26 mouse cellular contexts compared by ENCODE assay signal in the genomic region with DNA sequence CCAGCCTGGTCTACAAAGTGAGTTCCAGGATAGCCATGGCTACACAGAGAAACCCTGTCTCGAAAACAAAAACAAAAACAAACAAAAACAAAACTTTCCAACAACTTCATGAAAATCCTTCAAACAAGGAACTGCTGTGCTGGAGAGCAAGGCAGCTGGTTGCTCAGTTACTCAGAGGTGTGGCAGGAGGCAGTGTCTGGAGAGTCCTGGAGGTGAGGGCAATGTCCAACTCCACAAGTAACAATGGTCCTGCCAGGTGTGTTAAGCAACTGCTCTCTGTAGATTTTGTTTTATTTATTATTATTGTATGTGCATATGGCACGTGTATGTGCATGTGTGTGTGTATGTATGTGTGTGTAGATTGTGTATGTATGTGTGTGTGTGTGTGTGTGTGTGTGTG.
A peak's percentile ranks its signal among the peaks of the same experiment; 100 is the strongest.
DNase-seq lines count a peak whose midpoint lies in the region; ATAC-seq and TF ChIP-seq lines count a peak whose summit lies in the region.
"Had no signal": no experiment of that assay in that cellular context is flagged by ENCODE, and none has a peak within 500 bp of the region (broad histone marks: within the 10 kb centered on the region; RNA-seq: fewer than 3 reads in every experiment).

No protein-coding gene starts in this region.

- no peak overlapping the region for H3K9ac ChIP-seq in kidney, embryonic 16.5 days (replicated peaks; ENCODE audit: low read length)
- H3K9ac ChIP-seq in intestine, embryonic 14.5 days (ENCODE audit: low read length): no peak overlapping the region
- H3K9ac ChIP-seq in intestine, postnatal 0 days (ENCODE audit: low read depth, low read length): no peak overlapping the region
- H3K9ac ChIP-seq in stomach, embryonic 16.5 days (ENCODE audit: low read length): no peak overlapping the region
- H3K9ac ChIP-seq: embryonic facial prominence, embryonic 12.5 days; heart, embryonic 15.5 days; hindbrain, embryonic 12.5 days; limb, embryonic 12.5 days; liver, embryonic 12.5 days; liver, postnatal 0 days; midbrain, embryonic 13.5 days; neural tube, embryonic 13.5 days had no signal

- no peaks in the 10 kb centered on the region for H3K27me3 ChIP-seq in kidney, adult 2 months (replicated peaks; ENCODE audit: control insufficient read depth, insufficient read depth, low read length)
- H3K27me3 ChIP-seq in kidney, embryonic 16.5 days (ENCODE audit: insufficient read depth, low read length): no peaks in the 10 kb centered on the region
- no peaks in the 10 kb centered on the region for H3K27me3 ChIP-seq in intestine, embryonic 14.5 days (replicated peaks; ENCODE audit: control insufficient read depth, insufficient read depth, low read length)
- no peaks in the 10 kb centered on the region for H3K27me3 ChIP-seq in intestine, postnatal 0 days (replicated peaks; ENCODE audit: control insufficient read depth, insufficient read depth, low read length)
- H3K27me3 ChIP-seq in stomach, embryonic 16.5 days (ENCODE audit: control insufficient read depth, insufficient read depth, low read length): no peaks in the 10 kb centered on the region
- H3K27me3 ChIP-seq: embryonic facial prominence, embryonic 12.5 days; heart, embryonic 15.5 days; hindbrain, embryonic 12.5 days; limb, embryonic 12.5 days; liver, embryonic 12.5 days; midbrain, embryonic 13.5 days; neural tube, embryonic 13.5 days; Patski had no signal

- 72% methylated on average over 2 of the region's 2 CpGs for WGBS in kidney, adult 2 months
- 90% methylated on average over 2 of the region's 2 CpGs for WGBS in kidney, embryonic 16.5 days
- 73% methylated on average over 2 of the region's 2 CpGs for WGBS in intestine, embryonic 14.5 days
- 36% methylated on average over 2 of the region's 2 CpGs for WGBS in intestine, postnatal 0 days
- WGBS in stomach, embryonic 16.5 days: 62% methylated on average over 2 of the region's 2 CpGs

- peak overlapping the region; percentile 88 for H3K27ac ChIP-seq in kidney, adult 2 months (ENCODE audit: insufficient read depth, low read depth, low read length)
- no peak overlapping the region for H3K27ac ChIP-seq in kidney, embryonic 16.5 days (ENCODE audit: low read length)
- no peak overlapping the region for H3K27ac ChIP-seq in intestine, embryonic 14.5 days (ENCODE audit: low read depth)
- peak overlapping the region; percentile 87 for H3K27ac ChIP-seq in intestine, postnatal 0 days (ENCODE audit: low read depth, low read length)
- peak overlapping the region; percentile 40; the same call in 1 of the 2 replicates for H3K27ac ChIP-seq in stomach, embryonic 16.5 days (ENCODE audit: low read length)
- H3K27ac ChIP-seq: embryonic facial prominence, embryonic 12.5 days; heart, embryonic 10.5 days; heart, embryonic 15.5 days; hindbrain, embryonic 12.5 days; limb, embryonic 12.5 days; liver, embryonic 12.5 days; macrophage; midbrain, embryonic 13.5 days; neural tube, embryonic 13.5 days had no signal

- peak; percentile 86 for DNase-seq in kidney, adult 2 months
- DNase-seq in intestine, embryonic 14.5 days (ENCODE audit: low spot score): no peak
- no peak for DNase-seq in layer of hippocampus, adult 9-11 months
- DNase-seq in urinary bladder, postnatal 14 days (ENCODE audit: low spot score): no peak
- DNase-seq: adrenal gland, postnatal 25 days; cerebellum, adult 11-12 months; cerebellum, adult 9-11 months; embryo, embryonic 11 days; gastrocnemius, postnatal 25 days; heart, adult 11 months; liver, postnatal 0 days; thymus, postnatal 25 days had no signal

- no peak overlapping the region for H3K4me2 ChIP-seq in kidney, embryonic 16.5 days (replicated peaks; ENCODE audit: low read depth, low read length)
- H3K4me2 ChIP-seq in intestine, embryonic 14.5 days (ENCODE audit: low read length): no peak overlapping the region
- H3K4me2 ChIP-seq in intestine, postnatal 0 days (replicated peaks; ENCODE audit: low read depth): no peak overlapping the region
- no peak overlapping the region for H3K4me2 ChIP-seq in stomach, embryonic 16.5 days (ENCODE audit: low read depth, low read length)
- H3K4me2 ChIP-seq: embryonic facial prominence, embryonic 12.5 days; heart, embryonic 15.5 days; hindbrain, embryonic 12.5 days; limb, embryonic 12.5 days; liver, embryonic 12.5 days; midbrain, embryonic 13.5 days; neural tube, embryonic 13.5 days had no signal

- peaks cover 35% of the 10 kb centered on the region for H3K4me1 ChIP-seq in kidney, adult 2 months (ENCODE audit: control insufficient read depth, insufficient read depth, low read length)
- H3K4me1 ChIP-seq in kidney, embryonic 16.5 days (ENCODE audit: insufficient read depth, low read length): peaks cover 25% of the 10 kb centered on the region
- peaks cover 30% of the 10 kb centered on the region for H3K4me1 ChIP-seq in intestine, embryonic 14.5 days (replicated peaks; ENCODE audit: control insufficient read depth, insufficient read depth, low read length)
- H3K4me1 ChIP-seq in intestine, postnatal 0 days (replicated peaks; ENCODE audit: control insufficient read depth, insufficient read depth, low read length): peaks cover 18% of the 10 kb centered on the region; the same call in 1 of the 2 replicates
- peaks cover 18% of the 10 kb centered on the region for H3K4me1 ChIP-seq in stomach, embryonic 16.5 days (ENCODE audit: control insufficient read depth, insufficient read depth, low read length)

- no peaks in the 10 kb centered on the region for H3K9me3 ChIP-seq in kidney, embryonic 16.5 days (ENCODE audit: low read length)
- H3K9me3 ChIP-seq in intestine, embryonic 14.5 days (ENCODE audit: control insufficient read depth, low read length): no peaks in the 10 kb centered on the region
- H3K9me3 ChIP-seq in intestine, postnatal 0 days (ENCODE audit: control insufficient read depth): no peaks in the 10 kb centered on the region
- H3K9me3 ChIP-seq in stomach, embryonic 16.5 days (replicated peaks; ENCODE audit: control insufficient read depth, low read length): no peaks in the 10 kb centered on the region
- H3K9me3 ChIP-seq: embryonic facial prominence, embryonic 12.5 days; heart, embryonic 10.5 days; heart, embryonic 15.5 days; hindbrain, embryonic 12.5 days; limb, embryonic 12.5 days; liver, embryonic 12.5 days; midbrain, embryonic 13.5 days; neural tube, embryonic 13.5 days had no signal

- H3K36me3 ChIP-seq in kidney, adult 2 months (ENCODE audit: control insufficient read depth, insufficient read depth, low read length): no peaks in the 10 kb centered on the region
- no peaks in the 10 kb centered on the region for H3K36me3 ChIP-seq in kidney, embryonic 16.5 days (ENCODE audit: insufficient read depth, low read length)
- no peaks in the 10 kb centered on the region for H3K36me3 ChIP-seq in intestine, embryonic 14.5 days (ENCODE audit: control insufficient read depth, insufficient read depth, low read length)
- H3K36me3 ChIP-seq in intestine, postnatal 0 days (ENCODE audit: control insufficient read depth, insufficient read depth): no peaks in the 10 kb centered on the region
- no peaks in the 10 kb centered on the region for H3K36me3 ChIP-seq in stomach, embryonic 16.5 days (ENCODE audit: control insufficient read depth, insufficient read depth, low read length)
- H3K36me3 ChIP-seq: embryonic facial prominence, embryonic 12.5 days; heart, embryonic 10.5 days; heart, embryonic 15.5 days; hindbrain, embryonic 12.5 days; limb, embryonic 12.5 days; liver, embryonic 12.5 days; midbrain, embryonic 13.5 days; neural tube, embryonic 13.5 days had no signal

- ATAC-seq in kidney, embryonic 16.5 days (ENCODE audit: low FRiP score, low TSS enrichment): no peak
- ATAC-seq in intestine, embryonic 14.5 days (replicated peaks; ENCODE audit: low FRiP score, low TSS enrichment, low read depth): 0 out of 2 replicates have a peak, but pooled peaks have one; percentile 40
- ATAC-seq in intestine, postnatal 0 days: peak; percentile 86
- 0 out of 2 replicates have a peak, but pooled peaks have one; percentile 39 for ATAC-seq in stomach, embryonic 16.5 days (ENCODE audit: insufficient read depth, low FRiP score)
- ATAC-seq: forebrain, embryonic 14.5 days; liver, embryonic 12.5 days; liver, postnatal 0 days; midbrain, embryonic 13.5 days; Patski had no signal

- H3K4me3 ChIP-seq in kidney, adult 2 months (ENCODE audit: insufficient read depth, low read depth, low read length): no peak overlapping the region
- H3K4me3 ChIP-seq in kidney, embryonic 16.5 days (ENCODE audit: low read length): no peak overlapping the region
- H3K4me3 ChIP-seq in intestine, embryonic 14.5 days (ENCODE audit: low read depth, low read length): no peak overlapping the region
- H3K4me3 ChIP-seq in intestine, postnatal 0 days (ENCODE audit: low read depth, low read length): no peak overlapping the region
- H3K4me3 ChIP-seq in stomach, embryonic 16.5 days (replicated peaks; ENCODE audit: low read length): no peak overlapping the region
- H3K4me3 ChIP-seq: embryonic facial prominence, embryonic 12.5 days; heart, embryonic 10.5 days; heart, embryonic 15.5 days; hindbrain, embryonic 12.5 days; limb, embryonic 12.5 days; liver, embryonic 12.5 days; midbrain, embryonic 13.5 days; neural tube, embryonic 13.5 days had no signal

- TF ChIP-seq POLR2A in kidney, adult 2 months (IDR thresholded peaks at IDR 0.05; ENCODE audit: low read depth, low read length): no peak

- no peak for TF ChIP-seq CTCF in kidney, adult 2 months (conservative IDR thresholded peaks at IDR 0.05; ENCODE audit: insufficient read depth, insufficient read length, low read depth, low read length)
- peak; percentile 32 for TF ChIP-seq CTCF in intestine, postnatal 0 days (IDR thresholded peaks at IDR 0.05; ENCODE audit: low read depth)

Comparison
In these comparisons a context has a peak if more than half of its experiments do, and no peak if none do; other contexts are left out.
1. H3K27ac ChIP-seq: peak in kidney, adult 2 months (single experiment), intestine, postnatal 0 days (single experiment) and stomach, embryonic 16.5 days (single experiment); none in kidney, embryonic 16.5 days (single experiment) and intestine, embryonic 14.5 days (single experiment).